In genomic region chr7:15864104-15864503, GRCm38 (mm10) we compare ENCODE assay signal across 23 mouse cellular contexts. TPM values are rescaled to one million over a fixed set of nuclear protein-coding genes. Genes with fewer than 3 reads are reported as not detected.
"Had no signal": no experiment of that assay in that cellular context is flagged by ENCODE, and none has a peak within 500 bp of the region (broad histone marks: within the 10 kb centered on the region; RNA-seq: fewer than 3 reads in every experiment).

No protein-coding gene starts in this region.

- H3K4me3 ChIP-seq: kidney, embryonic 15.5 days; limb, embryonic 10.5 days; limb, embryonic 13.5 days; liver, embryonic 12.5 days; liver, embryonic 15.5 days; lung, embryonic 15.5 days; megakaryocyte, embryonic 14.5 days; neural tube, embryonic 12.5 days; neural tube, embryonic 15.5 days; stomach, embryonic 15.5 days had no signal

- H3K27ac ChIP-seq: kidney, embryonic 15.5 days; limb, embryonic 10.5 days; limb, embryonic 13.5 days; liver, embryonic 12.5 days; liver, embryonic 15.5 days; lung, embryonic 15.5 days; neural tube, embryonic 12.5 days; neural tube, embryonic 15.5 days; stomach, embryonic 15.5 days had no signal

- H3K4me2 ChIP-seq: kidney, embryonic 15.5 days; limb, embryonic 13.5 days; liver, embryonic 12.5 days; liver, embryonic 15.5 days; lung, embryonic 15.5 days; neural tube, embryonic 12.5 days; neural tube, embryonic 15.5 days; stomach, embryonic 15.5 days had no signal

- ATAC-seq: intestine, postnatal 0 days; liver, embryonic 12.5 days had no signal

- H3K4me1 ChIP-seq: kidney, embryonic 15.5 days; limb, embryonic 10.5 days; limb, embryonic 13.5 days; liver, embryonic 12.5 days; liver, embryonic 15.5 days; lung, embryonic 15.5 days; neural tube, embryonic 12.5 days; neural tube, embryonic 15.5 days; stomach, embryonic 15.5 days had no signal

- H3K36me3 ChIP-seq: kidney, embryonic 15.5 days; limb, embryonic 10.5 days; limb, embryonic 13.5 days; liver, embryonic 12.5 days; liver, embryonic 15.5 days; lung, embryonic 15.5 days; neural tube, embryonic 12.5 days; neural tube, embryonic 15.5 days; stomach, embryonic 15.5 days had no signal

- H3K9ac ChIP-seq: kidney, embryonic 15.5 days; limb, embryonic 13.5 days; liver, embryonic 12.5 days; liver, embryonic 15.5 days; lung, embryonic 15.5 days; neural tube, embryonic 12.5 days; neural tube, embryonic 15.5 days; stomach, embryonic 15.5 days had no signal

- H3K27me3 ChIP-seq: kidney, embryonic 15.5 days; limb, embryonic 13.5 days; liver, embryonic 12.5 days; liver, embryonic 15.5 days; lung, embryonic 15.5 days; megakaryocyte, embryonic 14.5 days; neural tube, embryonic 12.5 days; neural tube, embryonic 15.5 days; stomach, embryonic 15.5 days had no signal

- H3K9me3 ChIP-seq: kidney, embryonic 15.5 days; limb, embryonic 10.5 days; liver, embryonic 12.5 days; liver, embryonic 15.5 days; lung, embryonic 15.5 days; megakaryocyte, embryonic 14.5 days; neural tube, embryonic 15.5 days; stomach, embryonic 15.5 days had no signal

- DNase-seq: kidney, adult 2 months; kidney, postnatal 10 days; kidney, postnatal 4 days; liver; lung, adult 18-20 months; lung, postnatal 10 days; lung, postnatal 36 days; right cerebral cortex, postnatal 25 days; spleen, adult 18-20 months; thymus, postnatal 25 days had no signal

RNA-seq across cellular contexts. Expression of gene Crx, which starts 15.7 kb away (rescaled TPM):
- polyA plus RNA-seq: intestine, embryonic 14.5 days; intestine, postnatal 0 days; kidney, adult 2 months; kidney, embryonic 15.5 days; limb, embryonic 10.5 days; limb, embryonic 13.5 days; liver, embryonic 12.5 days; liver, embryonic 15.5 days; lung, embryonic 15.5 days; neural tube, embryonic 12.5 days; neural tube, embryonic 15.5 days; stomach, embryonic 15.5 days; thymus, postnatal 0 days had no signal

RNA-seq across cellular contexts. Expression of gene Crxos, which starts 18.3 kb away (rescaled TPM):
- polyA plus RNA-seq: intestine, embryonic 14.5 days; intestine, postnatal 0 days; kidney, adult 2 months; kidney, embryonic 15.5 days; limb, embryonic 10.5 days; limb, embryonic 13.5 days; liver, embryonic 12.5 days; liver, embryonic 15.5 days; lung, embryonic 15.5 days; neural tube, embryonic 12.5 days; neural tube, embryonic 15.5 days; stomach, embryonic 15.5 days; thymus, postnatal 0 days had no signal

RNA-seq across cellular contexts. Expression of gene Obox6, which starts 24.6 kb away (rescaled TPM):
- polyA plus RNA-seq: intestine, embryonic 14.5 days; intestine, postnatal 0 days; kidney, adult 2 months; kidney, embryonic 15.5 days; limb, embryonic 10.5 days; limb, embryonic 13.5 days; liver, embryonic 12.5 days; liver, embryonic 15.5 days; lung, embryonic 15.5 days; neural tube, embryonic 12.5 days; neural tube, embryonic 15.5 days; stomach, embryonic 15.5 days; thymus, postnatal 0 days had no signal
